Mouse (Mus musculus) v-Abl transformed pro-B cells (cell line): ENCODE results near the gene Kel.

Source experiments
- in situ Hi-C, 2 experiments: fragments of 400-800 bp; cut with MboI; formaldehyde crosslinking; loops; one replicate each; pipeline ENCODE4 v1.15.1; 2025; ENCODE audit not compliant: unreplicated experiment in 2 of 2

Kel gene

GRCm38 (mm10) chr6:41704123-41704522 is at the start of gene Kel:
TSS of gene Kel (minus strand) at chr6:41704339.
- in situ Hi-C loops, result no loop called here

GRCm38 (mm10) chr6:41744664-41745392 is 40.7 kb upstream of the Kel start:
- in situ Hi-C loops, result no loop called here

- in situ Hi-C loops, result no loop called here
These were observed 37.0 kb upstream of the Kel start for GRCm38 (mm10) chr6:41741101-41741500.

- in situ Hi-C loops, result no loop called here
These were observed 30.8 kb upstream of the Kel start for GRCm38 (mm10) chr6:41734719-41735470.

GRCm38 (mm10) chr6:41727989-41728609 is 24.0 kb upstream of the Kel start:
- in situ Hi-C loops, result no loop called here

- in situ Hi-C loops, result no loop called here
These were observed 17.3 kb upstream of the Kel start for GRCm38 (mm10) chr6:41721430-41721829.

GRCm38 (mm10) chr6:41710281-41710680 is 6.1 kb upstream of the Kel start:
- in situ Hi-C loops, result no loop called here

GRCm38 (mm10) chr6:41706275-41706674 is 2.1 kb upstream of the Kel start:
- in situ Hi-C loops, result no loop called here

GRCm38 (mm10) chr6:41702928-41703327 is 1.2 kb downstream of the Kel start:
- in situ Hi-C loops, result no loop called here

- in situ Hi-C loops, result no loop called here
These were observed 2.9 kb downstream of the Kel start for GRCm38 (mm10) chr6:41701245-41701644.

- in situ Hi-C loops, result no loop called here
These were observed 9.7 kb downstream of the Kel start for GRCm38 (mm10) chr6:41694407-41694806.

GRCm38 (mm10) chr6:41692200-41692599 is 11.9 kb downstream of the Kel start:
- in situ Hi-C loops, result no loop called here

- in situ Hi-C loops, result no loop called here
These were observed 18.5 kb downstream of the Kel start for GRCm38 (mm10) chr6:41685596-41685995.

- in situ Hi-C loops, result no loop called here
These were observed 19.2 kb downstream of the Kel start for GRCm38 (mm10) chr6:41684911-41685310.

GRCm38 (mm10) chr6:41684131-41684530 is 20.0 kb downstream of the Kel start, which contains the start of gene Llcfc1:
TSS of gene Llcfc1 (plus strand) at chr6:41684431.
- in situ Hi-C loops, result no loop called here

- in situ Hi-C loops, result no loop called here
These were observed 22.5 kb downstream of the Kel start for GRCm38 (mm10) chr6:41681656-41682055.

GRCm38 (mm10) chr6:41680669-41681068 is 23.5 kb downstream of the Kel start, which contains the start of gene Trpv5:
TSS of gene Trpv5 (minus strand) at chr6:41680769.
- in situ Hi-C loops, result no loop called here

GRCm38 (mm10) chr6:41676530-41676929 is 27.6 kb downstream of the Kel start:
- in situ Hi-C loops, result no loop called here

GRCm38 (mm10) chr6:41662320-41662719 is 41.8 kb downstream of the Kel start:
- in situ Hi-C loops, result no loop called here

- in situ Hi-C loops, result no loop called here
These were observed 45.7 kb downstream of the Kel start for GRCm38 (mm10) chr6:41658487-41658886.

GRCm38 (mm10) chr6:41654648-41655047 is 49.5 kb downstream of the Kel start:
- in situ Hi-C loops, result no loop called here
